Mouse (Mus musculus) CH12.LX (cell line): Measurements from ENCODE around the gene Grin3b. TPM values are rescaled to one million over a fixed set of nuclear protein-coding genes. Genes with fewer than 3 reads are reported as not detected.

Experiments used
- DNase-seq: peaks from one replicate; pipeline ENCODE4 v3.0.0-alpha.2; 2013; ENCODE audit errors: extremely low read depth
- H3K27ac ChIP-seq: 2 replicates; pipeline ENCODE4 v1.5.1; 2012; ENCODE audit warnings: low read depth, mild to moderate bottlenecking, control low read depth, moderate library complexity; ENCODE audit not compliant: insufficient read depth
- H3K27me3 ChIP-seq: replicated peaks from 2 replicates; pipeline ENCODE3; 2012; ENCODE audit warnings: inconsistent platforms
- H3K36me3 ChIP-seq, 2 experiments: replicated peaks in 1 of 2; 2 replicates each; pipeline versions ENCODE3 to v1.6.1; 2012; ENCODE audit warnings: inconsistent platforms in 1 of 2, low read length in 1 of 2, mild to moderate bottlenecking in 1 of 2, mixed read lengths in 1 of 2, moderate library complexity in 1 of 2; ENCODE audit not compliant: control insufficient read depth in 1 of 2, insufficient read depth in 1 of 2
- H3K4me1 ChIP-seq, 2 experiments: 2 replicates each; pipeline ENCODE4 v1.6.1; 2012; ENCODE audit warnings: inconsistent platforms in 1 of 2, moderate library complexity in 1 of 2; ENCODE audit not compliant: insufficient read depth in 2 of 2, control insufficient read depth in 1 of 2
- H3K4me2 ChIP-seq: 2 replicates; pipeline ENCODE4 v1.6.1; 2012; ENCODE audit warnings: low read depth, mild to moderate bottlenecking, control low read depth; ENCODE audit not compliant: poor library complexity, insufficient read depth, severe bottlenecking
- H3K4me3 ChIP-seq, 3 experiments: fragments of 150-350 bp in 1 of 3; sonication (generic) in 1 of 3; replicated peaks in 1 of 3; 2 replicates each; pipeline versions ENCODE3 to v1.5.1; 2011 to 2012; ENCODE audit warnings: low read depth in 2 of 3, low read length in 2 of 3, mild to moderate bottlenecking in 2 of 3, moderate library complexity in 2 of 3, control low read depth in 1 of 3, improper control_type of control experiment in 1 of 3, inconsistent platforms in 1 of 3, mixed read lengths in 1 of 3; ENCODE audit not compliant: poor library complexity in 1 of 3
- H3K79me2 ChIP-seq: replicated peaks from 2 replicates; pipeline ENCODE4 v1.6.1; 2012; ENCODE audit warnings: mild to moderate bottlenecking, moderate library complexity; ENCODE audit not compliant: control insufficient read depth, poor library complexity, insufficient read depth, severe bottlenecking; ENCODE audit errors: extremely low read depth
- H3K9ac ChIP-seq: 2 replicates; pipeline ENCODE4 v1.6.1; 2012; ENCODE audit warnings: low read depth, mild to moderate bottlenecking, control low read depth, moderate library complexity; ENCODE audit not compliant: insufficient read depth
- H3K9me3 ChIP-seq: replicated peaks from 2 replicates; pipeline ENCODE3; 2012; ENCODE audit warnings: low read length, inconsistent platforms, mixed read lengths
- CTCF ChIP-seq, 2 experiments: IDR thresholded peaks in 1 of 2; conservative IDR thresholded peaks in 1 of 2; 2 replicates each; pipeline ENCODE4 v1.5.1; 2011 to 2012; ENCODE audit warnings: low read depth in 2 of 2, low read length in 2 of 2, improper control_type of control experiment in 1 of 2, inconsistent platforms in 1 of 2, mild to moderate bottlenecking in 1 of 2, moderate library complexity in 1 of 2
- E2F4 ChIP-seq: IDR thresholded peaks from 2 replicates; pipeline ENCODE4 v1.6.1; 2011; ENCODE audit warnings: low read depth, low read length, improper control_type of control experiment; ENCODE audit not compliant: insufficient replicate concordance
- ELF1 ChIP-seq: IDR thresholded peaks from 2 replicates; pipeline ENCODE4 v1.6.1; 2014; ENCODE audit warnings: low read depth, mild to moderate bottlenecking, inconsistent platforms, low read length, improper control_type of control experiment
- EP300 ChIP-seq: IDR thresholded peaks from 2 replicates; pipeline ENCODE4 v1.6.1; 2011; ENCODE audit warnings: low read length, improper control_type of control experiment
- GABPA ChIP-seq: IDR thresholded peaks from 2 replicates; pipeline ENCODE4 v1.6.1; 2012; ENCODE audit warnings: low read depth, low read length, improper control_type of control experiment, inconsistent platforms; ENCODE audit not compliant: insufficient replicate concordance
- HCFC1 ChIP-seq: IDR thresholded peaks from 2 replicates; pipeline ENCODE4 v1.6.1; 2012; ENCODE audit warnings: low read depth, mild to moderate bottlenecking, inconsistent platforms, low read length, improper control_type of control experiment
- IRF4 ChIP-seq: IDR thresholded peaks from 2 replicates; pipeline ENCODE4 v1.6.1; 2014; ENCODE audit warnings: low read depth, mild to moderate bottlenecking, inconsistent platforms, low read length, improper control_type of control experiment
- KAT2A ChIP-seq: IDR thresholded peaks from 2 replicates; pipeline ENCODE4 v1.6.1; 2012; ENCODE audit warnings: low read length, improper control_type of control experiment, inconsistent platforms; ENCODE audit not compliant: insufficient replicate concordance
- MEF2A ChIP-seq: IDR thresholded peaks from 2 replicates; pipeline ENCODE4 v1.6.1; 2014; ENCODE audit warnings: low read depth, mild to moderate bottlenecking, inconsistent platforms, low read length, improper control_type of control experiment, borderline replicate concordance
- MYC ChIP-seq: IDR thresholded peaks from 2 replicates; pipeline ENCODE4 v1.6.1; 2011; ENCODE audit warnings: low read depth, mild to moderate bottlenecking, improper control_type of control experiment, low read length
- PAX5 ChIP-seq: IDR thresholded peaks from 2 replicates; pipeline ENCODE4 v1.6.1; 2012; ENCODE audit warnings: low read length, inconsistent platforms, mixed read lengths
- POLR2A ChIP-seq: IDR thresholded peaks from 2 replicates; pipeline ENCODE4 v1.6.1; 2011; ENCODE audit warnings: low read depth, mild to moderate bottlenecking, improper control_type of control experiment, low read length
- POLR2AphosphoS2 ChIP-seq: IDR thresholded peaks from 2 replicates; pipeline ENCODE4 v1.6.1; 2011; ENCODE audit warnings: low read depth, low read length, improper control_type of control experiment
- RAD21 ChIP-seq: IDR thresholded peaks from 2 replicates; pipeline ENCODE4 v1.6.1; 2011; ENCODE audit warnings: low read depth, mild to moderate bottlenecking, low read length, improper control_type of control experiment, moderate library complexity
- SIN3A ChIP-seq: IDR thresholded peaks from 2 replicates; pipeline ENCODE4 v1.6.1; 2012; ENCODE audit warnings: low read length, improper control_type of control experiment, inconsistent platforms
- TCF12 ChIP-seq: IDR thresholded peaks from 2 replicates; pipeline ENCODE4 v1.6.1; 2014; ENCODE audit warnings: low read depth, mild to moderate bottlenecking, inconsistent platforms, low read length, improper control_type of control experiment
- ZC3H11A ChIP-seq: IDR thresholded peaks from 2 replicates; pipeline ENCODE4 v1.6.1; 2012; ENCODE audit warnings: low read depth, mild to moderate bottlenecking, inconsistent platforms, low read length, improper control_type of control experiment
- ZNF384 ChIP-seq: IDR thresholded peaks from 2 replicates; pipeline ENCODE4 v1.6.1; 2012; ENCODE audit warnings: low read depth, low read length, improper control_type of control experiment, inconsistent platforms
- dilution Hi-C: fragments of 300-500 bp; cut with MboI; formaldehyde crosslinking; loops from 2 replicates; pipeline ENCODE4 v1.14.3; 2020; ENCODE audit warnings: low sequenced_read_pairs; ENCODE audit not compliant: extremely low pct_unique_long_range_greater_than_20kb, extremely low pct_ligation_motif_present
- in situ Hi-C: fragments of 300-500 bp; cut with MboI; formaldehyde crosslinking; loops from 3 replicates; pipeline ENCODE4 v1.14.3; 2019; ENCODE audit warnings: low sequenced_read_pairs, low pct_ligation_motif_present, low pct_unique_long_range_greater_than_20kb, mixed read lengths
- polyA plus RNA-seq: library from polyadenylated mRNA; unstranded; fragments of >175 nt; gene quantifications from 2 replicates; pipeline ENCODE4 v1.2.1, GENCODE M21; 2012; ENCODE audit warnings: low read depth; ENCODE audit not compliant: insufficient read length
- total RNA-seq, 2 experiments: library from RNA; depleted of rRNA; stranded (reverse); fragments of 300-350 nt in 1 of 2; fragments of >200 nt in 1 of 2; gene quantifications; 2 replicates each; pipeline ENCODE4 v1.2.3; 2012 to 2014

Grin3b gene
- total and polyA plus RNA-seq, 3 experiments: 0.27 to 0.59 (median 0.56) TPM

DNA sequence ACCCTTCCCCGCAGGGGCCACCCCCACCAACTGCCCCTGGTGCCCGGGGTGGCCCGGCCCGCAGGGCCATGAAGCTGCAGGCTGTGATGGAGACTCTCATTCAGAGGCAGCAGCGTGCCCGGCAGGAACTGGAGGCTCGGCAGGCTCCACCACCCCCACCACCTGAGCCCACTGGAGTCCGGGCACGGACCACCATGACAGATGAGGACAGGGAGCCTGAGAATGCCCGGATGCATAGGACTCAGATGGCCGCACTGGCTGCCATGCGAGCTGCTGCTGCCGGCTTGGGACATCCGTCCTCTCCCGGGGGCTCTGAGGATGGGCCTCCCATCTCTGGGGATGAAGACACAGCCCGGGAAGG lies 39.7 kb upstream of the Grin3b start:
- peak overlapping the region; percentile 98 for H3K9ac ChIP-seq
- H3K4me3 ChIP-seq: peak overlapping the region; percentile 72 to 96 (median 91)
- TF ChIP-seq PAX5 (no peak), ZC3H11A (no peak), GABPA (no peak), HCFC1 (no peak), KAT2A (no peak), MYC (no peak), RAD21 (no peak), TCF12 (no peak), MEF2A (no peak), POLR2A (no peak; the same call in 1 of the 2 replicates), CTCF (conservative IDR thresholded peaks at IDR 0.05 in 1 of 2, IDR thresholded peaks at IDR 0.05 in 1 of 2; ENCODE audit: low read depth in 2 of 2, low read length in 2 of 2) (no peak), IRF4 (no peak), E2F4 (no peak), ZNF384 (no peak)
- in situ Hi-C loops (no loop called here), dilution Hi-C loops (no loop called here)
- H3K27ac ChIP-seq: peak overlapping the region; percentile 65
- peaks cover 89% of the 10 kb centered on the region for H3K79me2 ChIP-seq
- peaks cover 32 to 71% of the 10 kb centered on the region in 2 experiments for H3K4me1 ChIP-seq
- peaks cover 49 to 61% of the 10 kb centered on the region in 2 experiments for H3K36me3 ChIP-seq
- H3K27me3 ChIP-seq: no peaks in the 10 kb centered on the region
- peak overlapping the region; percentile 78 for H3K4me2 ChIP-seq
- DNase-seq: no peak
- no peaks in the 10 kb centered on the region for H3K9me3 ChIP-seq

DNA sequence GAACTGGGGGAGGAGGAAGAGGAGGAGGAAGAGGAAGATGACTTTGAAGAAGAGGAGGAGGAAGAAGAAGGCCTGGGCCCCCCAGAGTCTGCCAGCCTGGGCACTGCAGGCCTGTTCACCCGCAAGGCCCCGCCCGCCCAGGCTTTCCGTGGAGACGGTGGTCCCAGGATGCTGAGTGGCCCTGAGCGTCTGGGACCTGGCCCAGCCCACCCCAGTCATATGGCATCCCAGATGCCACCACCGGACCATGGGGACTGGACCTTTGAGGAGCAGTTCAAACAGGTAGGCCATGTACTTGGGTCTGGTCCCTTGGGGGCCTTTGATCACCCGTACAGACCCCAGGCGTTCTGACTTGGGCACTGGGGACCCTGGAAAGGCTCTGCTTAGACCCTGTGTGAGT lies 38.7 kb upstream of the Grin3b start:
- peaks cover 55 to 71% of the 10 kb centered on the region in 2 experiments for H3K36me3 ChIP-seq
- H3K27ac ChIP-seq: peak overlapping the region; percentile 76
- peak overlapping the region; percentile 78 for H3K4me2 ChIP-seq

More for the DNA sequence above, 38.7 kb upstream of the Grin3b start:
- in situ Hi-C loops: no loop called here
- Histone ChIP-seq H3K4me3 (peak overlapping the region; percentile 72 to 96 (median 91)), H3K27me3 (no peaks in the 10 kb centered on the region), H3K79me2 (peaks cover 99% of the 10 kb centered on the region), H3K9ac (peak overlapping the region; percentile 98), H3K9me3 (no peaks in the 10 kb centered on the region), H3K4me1 (peaks cover 40 to 75% of the 10 kb centered on the region in 2 experiments)
- dilution Hi-C loops: no loop called here
- DNase-seq: no peak
- TF ChIP-seq EP300 (no peak), POLR2AphosphoS2 (peak; percentile 34; the same call in 1 of the 2 replicates), ELF1 (0 out of 2 replicates have a peak, but pooled peaks have one; percentile 6), SIN3A (0 out of 2 replicates have a peak, but pooled peaks have one; percentile 8)
